Mouse (Mus musculus) ES-E14 (cell line): Measurements from ENCODE around the gene Stk35. TPM values are rescaled to one million over a fixed set of nuclear protein-coding genes. Genes with fewer than 3 reads are reported as not detected.

Source experiments
- DNase-seq: peaks from one replicate; pipeline ENCODE4 v3.0.0-alpha.2; 2013; ENCODE audit warnings: low read depth, low spot score
- H3K27ac ChIP-seq: 2 replicates; pipeline ENCODE4 v1.5.1; 2012; ENCODE audit warnings: low read depth, mild to moderate bottlenecking, low read length, moderate library complexity, mixed read lengths; ENCODE audit not compliant: poor library complexity, insufficient read depth, severe bottlenecking
- H3K36me3 ChIP-seq: 2 replicates; pipeline ENCODE4 v1.6.1; 2012; ENCODE audit warnings: mild to moderate bottlenecking, low read length, moderate library complexity, mixed read lengths; ENCODE audit not compliant: control insufficient read depth, poor library complexity, insufficient read depth, severe bottlenecking
- H3K4me1 ChIP-seq, 2 experiments: fragments of 150-350 bp in 1 of 2; sonication (generic) in 1 of 2; 2 replicates each; pipeline ENCODE4 v1.6.1; 2012; ENCODE audit warnings: low read length in 2 of 2, mild to moderate bottlenecking in 1 of 2, mixed read lengths in 1 of 2; ENCODE audit not compliant: control insufficient read depth in 2 of 2, insufficient read depth in 2 of 2, poor library complexity in 1 of 2
- H3K4me3 ChIP-seq, 2 experiments: fragments of 150-350 bp in 1 of 2; sonication (generic) in 1 of 2; 2 replicates each; pipeline ENCODE4 v1.5.1; 2012; ENCODE audit warnings: low read length in 2 of 2, low read depth in 1 of 2, mild to moderate bottlenecking in 1 of 2, mixed read lengths in 1 of 2; ENCODE audit not compliant: insufficient read depth in 1 of 2, poor library complexity in 1 of 2, severe bottlenecking in 1 of 2
- H3K9ac ChIP-seq: 2 replicates; pipeline ENCODE4 v1.6.1; 2012; ENCODE audit warnings: low read depth, mild to moderate bottlenecking, low read length, mixed read lengths; ENCODE audit not compliant: poor library complexity, insufficient read depth, severe bottlenecking
- H3K9me3 ChIP-seq: fragments of 150-350 bp; sonication (generic); 2 replicates; pipeline ENCODE4 v1.6.1; 2012; ENCODE audit warnings: low read depth, mild to moderate bottlenecking, low read length; ENCODE audit not compliant: control insufficient read depth, insufficient read depth
- CHD2 ChIP-seq: IDR thresholded peaks from 2 replicates; pipeline ENCODE4 v1.6.1; 2014; ENCODE audit warnings: mild to moderate bottlenecking, low read depth, low read length, inconsistent platforms
- HCFC1 ChIP-seq: IDR thresholded peaks from 2 replicates; pipeline ENCODE4 v1.6.1; 2012; ENCODE audit warnings: low read length, inconsistent platforms, borderline replicate concordance; ENCODE audit not compliant: insufficient read depth
- MAFK ChIP-seq: IDR thresholded peaks from 2 replicates; pipeline ENCODE4 v1.6.1; 2014; ENCODE audit warnings: mild to moderate bottlenecking, low read depth, low read length, inconsistent platforms; ENCODE audit not compliant: insufficient read depth
- ZC3H11A ChIP-seq: IDR thresholded peaks from 2 replicates; pipeline ENCODE4 v1.6.1; 2012; ENCODE audit warnings: low read depth, mild to moderate bottlenecking, inconsistent platforms, low read length, borderline replicate concordance
- ZNF384 ChIP-seq: IDR thresholded peaks from 2 replicates; pipeline ENCODE4 v1.6.1; 2012; ENCODE audit warnings: low read depth, low read length, inconsistent platforms
- in situ Hi-C, 2 experiments: fragments of 600-800 bp; cut with MboI; formaldehyde crosslinking; loops; one replicate each; pipeline ENCODE4 v1.15.1; 2025; ENCODE audit warnings: low sequenced_read_pairs in 2 of 2, inconsistent platforms in 1 of 2; ENCODE audit not compliant: unreplicated experiment in 2 of 2
- total RNA-seq: library from RNA; depleted of rRNA; stranded (reverse); fragments of 300-350 nt; gene quantifications from 2 replicates; pipeline ENCODE4 v1.2.3, GENCODE M21; 2012

Gene Stk35
- total RNA-seq, 1 experiment = 22.1 TPM

DNA sequence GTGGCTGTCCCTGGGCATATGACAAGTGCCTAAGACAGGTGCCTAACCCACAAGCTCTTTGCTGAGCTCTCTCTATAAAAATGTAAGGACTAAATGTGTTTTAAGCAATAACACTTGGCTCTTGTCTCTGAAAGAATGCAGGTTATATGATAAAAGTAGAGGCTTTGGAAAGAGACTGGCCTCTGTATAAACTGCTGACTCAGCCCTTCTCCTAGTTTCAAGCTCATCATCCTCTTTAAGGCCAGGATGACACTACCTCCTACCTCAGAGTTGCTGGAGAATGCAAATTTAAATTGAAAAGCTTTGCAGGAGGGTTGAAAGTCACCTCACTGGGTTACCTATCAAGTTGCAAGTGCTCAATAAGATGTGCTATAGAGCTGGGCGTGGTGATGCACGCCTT, 23.0 kb downstream of the Stk35 start:
- in situ Hi-C loops = no loop called here
- no peak overlapping the region for H3K4me3 ChIP-seq
- H3K27ac ChIP-seq = no peak overlapping the region
- no peak for DNase-seq
- H3K4me1 ChIP-seq = peaks cover 0 to 8% of the 10 kb centered on the region in 2 experiments; a peak in 1 of 4 replicates
- no peaks in the 10 kb centered on the region for H3K9me3 ChIP-seq
- TF ChIP-seq ZC3H11A = no peak
- TF ChIP-seq HCFC1 = no peak
- no peak for TF ChIP-seq CHD2
- TF ChIP-seq MAFK = peak; percentile 98
- TF ChIP-seq ZNF384 = no peak
- peaks cover 18% of the 10 kb centered on the region for H3K36me3 ChIP-seq
- no peak overlapping the region for H3K9ac ChIP-seq

DNA sequence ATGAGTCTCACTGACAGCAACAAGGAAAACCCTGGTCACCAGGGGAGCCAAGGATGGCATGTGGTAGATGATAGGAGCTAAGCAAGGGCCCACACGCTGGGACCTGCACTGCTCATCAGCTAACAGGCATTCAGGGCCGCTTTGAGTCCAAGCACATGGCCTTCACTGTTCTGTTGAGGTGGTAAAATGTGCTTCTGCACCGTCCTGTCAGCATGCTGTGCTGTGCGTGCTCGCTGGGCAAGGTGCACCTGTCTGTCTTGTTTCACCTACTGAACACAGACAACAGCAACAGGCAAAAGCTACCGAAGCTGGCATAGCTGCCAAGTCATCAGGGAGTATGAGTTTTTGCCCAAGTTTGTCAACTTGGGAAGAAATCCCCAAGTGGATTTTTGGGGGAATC, 23.9 kb downstream of the Stk35 start:
- TF ChIP-seq CHD2 (no peak), MAFK (no peak), ZC3H11A (no peak), HCFC1 (no peak), ZNF384 (no peak)
- Histone ChIP-seq H3K9ac (no peak overlapping the region), H3K27ac (no peak overlapping the region), H3K9me3 (no peaks in the 10 kb centered on the region), H3K36me3 (peaks cover 22% of the 10 kb centered on the region), H3K4me3 (no peak overlapping the region), H3K4me1 (peaks cover 0 to 8% of the 10 kb centered on the region in 2 experiments; a peak in 1 of 4 replicates)
- in situ Hi-C loops = no loop called here
- DNase-seq = no peak

DNA sequence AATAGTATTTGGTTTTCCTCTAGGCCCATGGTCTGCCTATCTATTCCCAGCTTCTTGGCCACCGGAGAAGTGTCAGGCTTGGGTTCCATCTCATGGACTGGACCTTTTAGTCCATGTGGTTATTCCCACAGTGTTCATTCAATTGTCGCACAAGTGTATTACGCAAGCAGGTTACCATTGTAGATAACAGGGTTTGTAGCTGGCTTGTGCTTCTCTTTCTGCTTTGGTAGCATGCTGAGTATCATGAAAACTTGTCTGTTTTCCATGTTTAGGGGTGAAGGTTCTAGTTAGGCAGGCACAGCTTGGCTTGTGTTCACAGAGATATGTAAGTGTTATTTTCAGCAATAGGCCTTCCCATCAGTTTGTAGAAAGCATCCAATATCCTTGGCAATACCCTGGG, 25.8 kb downstream of the Stk35 start:
- DNase-seq = no peak
- Histone ChIP-seq H3K4me1 (peaks cover 0 to 3% of the 10 kb centered on the region in 2 experiments; a peak in 1 of 4 replicates), H3K9ac (no peak overlapping the region), H3K36me3 (peaks cover 24% of the 10 kb centered on the region), H3K4me3 (no peak overlapping the region), H3K9me3 (no peaks in the 10 kb centered on the region), H3K27ac (no peak overlapping the region)
- in situ Hi-C loops = no loop called here
- TF ChIP-seq ZC3H11A = no peak
- TF ChIP-seq CHD2 = no peak
- no peak for TF ChIP-seq ZNF384
- TF ChIP-seq MAFK = no peak
- TF ChIP-seq HCFC1 = no peak

DNA sequence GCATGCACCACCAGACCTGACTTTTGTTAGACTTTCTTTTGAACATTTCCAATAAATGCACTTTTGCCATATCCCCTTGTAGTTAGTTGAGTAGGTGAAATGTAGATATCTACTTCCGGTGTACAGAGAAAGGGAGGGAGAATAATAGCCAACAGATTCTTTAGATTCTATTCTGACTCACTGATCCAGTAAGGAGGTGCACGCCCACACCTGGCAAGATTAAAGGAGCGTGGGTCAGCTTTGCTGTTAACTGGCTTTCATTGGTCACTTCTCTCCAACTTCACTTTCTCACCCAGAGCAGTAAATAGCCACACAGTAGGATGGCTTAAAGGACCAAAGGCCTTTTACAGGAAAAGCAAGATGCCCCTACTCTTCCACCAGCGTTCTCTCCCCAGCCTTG, 32.7 kb downstream of the Stk35 start:
- H3K36me3 ChIP-seq = peaks cover 14% of the 10 kb centered on the region
- H3K9me3 ChIP-seq = no peaks in the 10 kb centered on the region
- no peak overlapping the region for H3K4me3 ChIP-seq
- TF ChIP-seq HCFC1 (no peak), ZC3H11A (no peak), MAFK (no peak), CHD2 (no peak)
- H3K4me1 ChIP-seq = peaks cover 2 to 6% of the 10 kb centered on the region in 2 experiments; a peak in 2 of 4 replicates
- H3K27ac ChIP-seq = no peak overlapping the region
- DNase-seq = no peak
- H3K9ac ChIP-seq = no peak overlapping the region
- in situ Hi-C loops = no loop called here

DNA sequence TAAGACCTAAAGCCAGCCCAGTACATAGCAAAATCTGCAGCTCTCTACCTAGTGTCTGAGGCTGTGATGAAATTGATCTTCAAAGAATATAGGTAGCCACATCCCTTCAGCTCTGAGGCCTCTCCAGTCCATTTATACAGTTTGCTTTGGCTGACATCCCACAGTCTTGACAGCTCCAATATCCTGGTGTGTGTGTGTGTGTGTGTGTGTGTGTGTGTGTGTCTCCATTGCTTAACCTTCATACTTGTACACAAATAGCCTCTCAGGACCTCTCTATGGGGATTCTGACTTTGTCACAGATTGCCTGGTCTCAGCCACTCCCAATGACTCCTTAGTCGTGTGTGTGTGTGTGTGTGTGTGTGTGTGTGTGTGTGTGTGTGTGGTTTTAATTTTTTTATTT, 33.9 kb downstream of the Stk35 start:
- DNase-seq = no peak
- H3K9ac ChIP-seq = no peak overlapping the region
- no peaks in the 10 kb centered on the region for H3K9me3 ChIP-seq
- no peak overlapping the region for H3K4me3 ChIP-seq
- in situ Hi-C loops = no loop called here
- H3K36me3 ChIP-seq = peaks cover 8% of the 10 kb centered on the region; the same call in 1 of the 2 replicates
- H3K27ac ChIP-seq = no peak overlapping the region
- TF ChIP-seq ZC3H11A (no peak), ZNF384 (no peak), HCFC1 (no peak), CHD2 (no peak), MAFK (no peak)
- peaks cover 2 to 6% of the 10 kb centered on the region in 2 experiments; a peak in 2 of 4 replicates for H3K4me1 ChIP-seq
